Mouse (Mus musculus): ENCODE data around the gene Ppp1r1c.
A peak's percentile ranks its signal among the peaks of the same experiment; 100 is the strongest.

Gene Ppp1r1c

DNA sequence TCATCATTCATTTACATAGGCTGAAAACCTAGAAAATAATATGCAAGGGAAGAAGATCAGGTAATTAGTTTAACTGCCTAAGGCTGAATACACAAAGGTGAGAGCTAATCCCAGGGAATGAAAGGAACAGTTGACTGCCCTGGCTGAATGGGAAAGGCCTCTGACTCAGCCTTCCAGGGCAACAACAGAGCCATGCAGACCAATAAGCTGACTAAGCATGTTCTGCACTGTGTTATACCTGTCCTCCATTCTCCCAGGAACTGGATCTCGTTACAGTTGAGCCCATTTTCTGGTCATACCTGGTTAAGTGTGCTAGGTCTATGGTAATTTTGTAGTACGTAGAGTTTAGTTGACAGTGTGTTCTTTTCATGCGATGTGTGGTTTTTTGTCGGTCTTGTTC lies 36.6 kb downstream of the Ppp1r1c start:
- no peak for DNase-seq (ENCODE audit: low read depth, low spot score)

DNA sequence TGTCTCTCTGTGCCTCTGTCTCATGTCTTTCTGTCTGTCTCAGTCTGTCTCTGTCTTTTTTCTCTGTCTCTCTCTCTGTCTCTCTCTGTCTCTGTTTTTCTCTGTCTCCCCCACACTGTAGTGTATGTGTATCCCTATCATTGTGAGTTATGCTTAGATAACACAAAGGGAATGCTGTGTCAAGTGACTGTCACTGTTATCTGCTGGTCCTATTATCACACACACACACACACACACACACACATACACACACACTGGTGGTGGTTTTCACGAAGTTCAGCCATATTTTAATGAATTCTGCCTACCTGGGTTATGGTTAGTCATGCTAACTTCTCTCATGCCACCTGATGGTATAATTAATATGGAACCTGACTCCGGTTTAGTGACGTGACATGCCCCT lies 44.1 kb downstream of the Ppp1r1c start:
- DNase-seq (ENCODE audit: low read depth, low spot score), result no peak

DNA sequence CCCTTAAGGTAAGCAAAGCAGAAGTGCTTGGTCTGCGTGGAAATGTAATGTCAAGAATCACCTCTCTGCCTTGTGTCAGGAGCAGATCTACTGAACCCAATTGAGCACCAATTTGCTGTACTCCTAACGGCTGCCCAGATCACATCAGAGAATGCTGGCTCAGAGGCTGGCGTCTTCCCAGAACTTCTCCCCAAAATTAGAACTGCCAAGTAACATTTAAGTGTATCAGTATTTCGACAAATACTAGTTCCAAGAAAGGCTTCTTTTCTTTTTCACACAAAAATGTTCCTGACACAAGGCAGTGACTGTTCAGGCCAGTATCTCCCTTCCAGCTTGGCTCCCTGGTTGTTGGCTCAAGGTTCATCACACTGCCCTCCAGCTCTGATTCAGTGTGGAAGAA lies 52.4 kb downstream of the Ppp1r1c start:
- no peak for DNase-seq (ENCODE audit: low read depth, low spot score)

DNA sequence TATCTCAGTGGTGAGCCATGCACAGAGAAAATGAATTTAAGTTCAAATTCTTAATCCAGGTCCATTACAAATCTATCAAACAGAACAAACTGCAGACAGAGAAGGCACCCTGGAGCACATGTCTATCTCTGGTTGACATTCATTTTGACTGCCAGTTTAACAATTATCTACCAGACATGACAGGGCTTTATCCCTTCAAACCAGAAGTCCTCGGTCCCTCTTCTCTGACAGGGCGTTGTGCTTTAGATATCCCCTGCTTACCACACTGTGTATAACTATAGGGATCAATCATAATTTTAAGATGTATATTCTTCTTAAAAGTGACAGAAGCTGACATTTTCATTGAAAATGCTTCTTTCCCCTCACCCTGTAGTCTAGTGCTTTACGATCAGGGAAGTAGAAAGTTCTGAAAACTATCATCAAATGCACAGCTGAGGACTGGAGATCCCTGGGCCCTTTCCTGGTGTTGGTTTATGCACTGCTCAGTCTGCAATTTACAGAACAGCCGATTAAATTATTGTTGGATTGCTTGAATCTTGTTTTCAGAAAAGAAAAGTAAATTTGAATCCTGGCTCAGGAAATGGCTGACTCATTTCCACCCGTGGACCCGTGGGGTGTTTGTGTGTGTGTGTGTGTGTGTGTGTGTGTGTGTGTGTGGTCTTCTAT lies 55.3 kb downstream of the Ppp1r1c start:
- DNase-seq (ENCODE audit: low read depth, low spot score), result no peak

DNA sequence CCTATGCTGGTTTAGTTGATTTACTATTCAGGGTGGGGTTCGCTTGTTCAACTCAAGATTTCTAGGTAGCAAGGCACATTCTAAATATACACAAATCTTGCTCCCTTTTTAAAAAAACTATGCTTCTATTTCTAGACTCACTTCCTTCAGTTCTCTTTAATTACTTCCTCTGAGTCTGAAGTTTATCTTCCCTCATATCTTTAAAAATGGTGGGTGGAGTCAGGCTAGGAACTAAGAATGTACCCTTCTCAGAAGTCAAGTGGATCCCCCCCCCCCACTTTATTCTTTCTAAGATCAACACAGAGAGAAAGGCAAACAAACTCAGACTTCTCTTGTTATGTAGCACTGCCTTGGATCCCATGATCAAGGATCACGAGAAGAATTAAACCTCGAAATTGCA lies 57.5 kb downstream of the Ppp1r1c start:
- DNase-seq (ENCODE audit: low read depth, low spot score), result no peak

DNA sequence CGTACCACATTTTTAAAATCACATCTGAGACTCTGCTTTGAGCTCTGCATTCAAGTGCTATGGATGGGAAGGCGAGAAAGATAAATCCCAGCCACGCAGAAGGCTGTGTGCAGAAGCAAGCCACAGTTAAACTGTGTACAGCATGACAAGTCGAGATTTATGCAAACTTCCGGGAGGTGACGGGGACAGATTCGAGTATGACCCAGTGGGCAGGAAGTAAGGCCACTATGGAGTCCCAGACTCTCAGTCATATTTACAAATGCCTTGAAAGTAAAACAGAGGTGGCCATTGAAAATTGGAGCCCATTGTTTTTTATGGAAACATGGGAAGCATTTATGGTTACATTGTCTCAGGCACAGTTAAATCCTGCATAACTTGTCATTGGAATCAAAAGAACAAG lies 58.1 kb downstream of the Ppp1r1c start:
- no peak for DNase-seq (ENCODE audit: low read depth, low spot score)

DNA sequence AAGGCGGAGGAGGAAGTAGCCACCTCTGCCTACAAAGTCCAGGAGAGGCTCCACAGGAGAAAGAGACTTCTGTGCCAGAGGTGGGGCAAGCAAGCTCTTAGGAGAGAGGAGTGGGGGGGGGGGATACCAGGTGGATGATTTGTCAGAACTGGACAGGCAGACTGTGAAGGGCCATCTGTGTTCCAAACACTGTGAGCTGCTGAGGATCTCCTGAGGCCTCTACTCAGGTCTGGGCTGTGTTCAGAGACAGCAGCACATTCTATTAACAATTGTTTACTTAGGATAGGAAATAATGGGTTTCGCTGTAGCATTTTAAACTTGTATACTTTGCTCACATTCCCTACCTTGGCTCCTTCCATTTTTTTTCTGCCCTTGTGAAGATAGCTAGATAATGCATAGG lies 61.0 kb downstream of the Ppp1r1c start:
- DNase-seq (ENCODE audit: low read depth, low spot score), result no peak

DNA sequence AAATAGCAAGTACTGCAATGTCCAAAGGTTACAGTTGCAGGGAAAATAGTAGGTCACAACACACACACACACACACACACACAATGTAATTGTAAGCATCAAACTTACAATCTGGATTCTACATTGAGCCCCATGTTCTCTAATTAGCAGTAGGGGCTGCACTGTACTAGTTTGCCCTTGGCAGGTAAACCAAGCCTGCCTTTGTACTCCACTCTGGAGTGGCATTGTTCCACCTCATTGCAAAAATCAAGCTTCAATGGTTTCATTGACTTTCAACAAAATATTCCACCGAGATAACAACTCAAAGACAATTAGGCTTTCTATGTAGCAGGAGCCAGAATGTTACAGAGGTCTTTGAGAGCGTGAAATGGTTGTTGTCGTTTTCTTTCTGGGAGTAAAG lies 62.7 kb downstream of the Ppp1r1c start:
- no peak for DNase-seq (ENCODE audit: low read depth, low spot score)

DNA sequence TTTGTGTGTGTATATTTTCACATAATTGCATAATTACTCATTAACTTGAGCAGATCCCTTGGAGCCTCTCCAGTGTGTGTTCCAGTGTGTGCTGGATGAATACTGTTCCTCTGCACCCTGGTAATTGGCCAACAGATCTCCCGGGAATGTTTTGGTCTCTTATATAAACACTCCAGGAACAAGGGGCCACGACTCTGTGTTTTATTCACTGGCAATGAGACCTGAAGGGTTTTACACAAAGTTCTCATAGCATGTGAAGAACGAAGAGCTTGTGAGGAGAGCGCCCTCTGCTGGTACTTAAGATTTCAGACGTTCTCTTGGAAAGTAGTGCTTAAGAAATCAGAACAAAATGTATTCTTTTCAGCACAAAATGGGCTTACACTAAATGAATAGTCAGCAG lies 66.8 kb downstream of the Ppp1r1c start:
- DNase-seq (ENCODE audit: low read depth, low spot score), result peak; percentile 77

DNA sequence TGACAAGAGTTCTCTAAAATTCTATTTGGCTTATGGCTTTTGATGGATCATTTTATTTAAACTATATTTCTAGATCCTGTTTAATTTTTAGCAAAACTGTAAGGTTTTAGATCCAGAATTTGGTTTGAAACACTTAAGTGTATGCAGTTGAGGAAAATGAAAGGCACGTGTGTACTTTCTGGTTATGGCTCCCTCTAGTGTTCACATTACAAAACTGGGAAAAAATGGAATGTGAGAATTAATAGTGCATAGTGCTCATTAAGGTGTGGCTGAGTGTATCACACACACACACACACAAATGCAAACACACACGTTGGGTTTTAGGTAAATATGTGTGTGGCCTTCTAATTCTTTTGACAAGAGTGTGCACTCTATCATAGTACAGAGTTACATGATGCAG lies 70.2 kb downstream of the Ppp1r1c start:
- DNase-seq (ENCODE audit: low read depth, low spot score), result no peak

DNA sequence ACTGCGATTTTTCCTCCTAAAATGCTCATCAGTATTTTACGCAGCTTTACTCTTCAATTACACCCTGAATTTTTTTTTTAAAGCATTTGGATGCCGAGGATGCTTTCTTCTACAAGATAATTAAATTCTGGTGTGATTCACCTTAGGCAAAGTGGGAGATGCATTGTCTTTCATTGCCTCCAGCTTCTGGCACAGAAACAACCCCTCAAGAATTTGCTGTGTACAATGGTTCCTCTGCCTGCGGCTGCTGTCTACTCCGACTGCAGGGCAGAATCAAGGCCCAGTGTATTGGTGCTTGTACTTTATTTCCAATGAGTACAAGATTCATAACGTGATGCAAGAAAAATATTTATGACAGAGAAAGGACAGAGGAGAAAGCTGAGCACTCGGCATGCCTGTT lies 73.2 kb downstream of the Ppp1r1c start:
- DNase-seq (ENCODE audit: low read depth, low spot score), result no peak

DNA sequence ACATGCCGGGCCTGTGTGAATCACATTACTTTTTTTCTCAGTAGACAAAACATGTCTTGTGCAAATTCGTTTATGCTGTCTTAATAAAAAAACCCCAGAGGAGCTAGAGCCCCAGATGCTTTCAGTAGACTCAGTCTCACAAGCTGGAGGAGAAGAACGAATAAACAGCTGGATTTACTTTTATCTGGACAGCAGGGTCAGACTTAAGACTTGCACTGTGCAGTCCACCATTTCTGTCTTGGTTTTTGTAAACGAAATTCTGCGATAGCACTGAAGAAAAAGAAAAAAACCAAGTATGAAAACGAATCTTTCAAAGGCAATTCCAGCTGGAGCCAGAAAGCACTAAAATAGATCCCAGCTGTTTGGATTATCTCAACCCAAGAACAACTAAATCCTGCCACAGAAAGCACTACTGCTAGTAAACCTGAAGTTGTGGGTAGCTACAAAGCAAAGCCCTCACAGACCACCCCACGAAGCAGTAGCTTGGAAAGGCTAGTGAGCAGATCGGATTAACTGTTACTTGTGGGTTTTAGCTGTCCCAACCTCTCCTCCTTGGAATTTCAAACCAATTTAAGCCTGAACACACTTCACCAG lies 78.1 kb downstream of the Ppp1r1c start:
- DNase-seq (ENCODE audit: low read depth, low spot score), result no peak

DNA sequence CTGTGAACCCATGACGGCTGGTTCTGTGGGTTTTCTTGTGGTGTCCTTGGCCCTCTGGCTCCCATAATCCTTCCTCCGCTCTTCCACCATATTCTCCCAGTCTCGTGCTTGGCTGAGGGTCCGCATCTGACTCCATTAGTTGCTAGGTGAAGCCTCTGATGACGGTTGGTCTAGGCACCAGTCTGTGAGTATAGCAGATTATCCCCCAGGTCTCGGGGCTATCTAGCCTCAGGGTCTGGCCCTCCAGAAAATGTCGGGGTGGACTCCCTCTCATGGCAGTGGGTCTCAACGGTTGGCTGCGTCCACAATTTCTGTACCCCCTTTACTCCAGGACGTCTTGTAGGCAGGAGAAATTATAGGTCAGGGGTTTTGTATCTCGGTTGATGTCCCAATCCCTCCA lies 78.9 kb downstream of the Ppp1r1c start:
- no peak for DNase-seq (ENCODE audit: low read depth, low spot score)

DNA sequence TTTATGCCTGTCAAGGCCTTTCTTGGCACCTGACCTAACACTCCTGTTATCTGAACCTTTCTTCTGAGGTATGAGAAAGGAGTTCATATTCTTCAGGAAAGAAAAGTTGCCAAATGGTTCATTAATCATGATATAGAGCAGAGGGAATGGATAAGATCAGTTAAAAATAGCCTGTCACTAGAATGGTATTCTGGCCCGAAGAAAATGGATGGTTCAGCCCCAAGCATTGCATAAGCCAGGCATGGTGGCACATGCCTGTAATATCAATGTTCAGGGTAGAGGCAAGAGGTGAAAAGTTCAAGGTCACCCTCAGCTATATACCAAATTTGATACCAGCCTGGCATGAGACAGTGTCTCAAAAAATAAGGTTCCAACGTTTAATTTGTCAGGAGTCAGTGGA lies 85.6 kb downstream of the Ppp1r1c start:
- no peak for DNase-seq (ENCODE audit: low read depth, low spot score)

DNA sequence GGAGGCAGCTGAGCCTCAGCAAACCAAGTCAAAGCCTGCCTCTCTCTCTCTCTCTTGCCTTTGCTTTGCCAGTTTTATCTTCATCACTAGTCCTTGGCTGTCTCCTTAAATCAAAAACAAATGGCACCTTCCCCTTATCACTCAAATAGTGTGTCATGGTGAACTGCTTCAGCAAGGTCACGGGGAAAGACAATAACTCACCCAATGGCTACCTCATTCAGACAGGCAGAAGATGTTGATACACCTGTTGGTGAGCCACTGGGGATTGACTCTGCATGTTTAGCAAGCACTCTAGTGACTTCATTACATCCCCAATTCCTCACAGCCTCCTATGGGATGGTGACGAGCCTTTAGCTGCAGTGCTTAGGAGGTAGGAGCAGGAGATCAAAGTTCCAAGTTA lies 89.9 kb downstream of the Ppp1r1c start:
- no peak for DNase-seq (ENCODE audit: low read depth, low spot score)

DNA sequence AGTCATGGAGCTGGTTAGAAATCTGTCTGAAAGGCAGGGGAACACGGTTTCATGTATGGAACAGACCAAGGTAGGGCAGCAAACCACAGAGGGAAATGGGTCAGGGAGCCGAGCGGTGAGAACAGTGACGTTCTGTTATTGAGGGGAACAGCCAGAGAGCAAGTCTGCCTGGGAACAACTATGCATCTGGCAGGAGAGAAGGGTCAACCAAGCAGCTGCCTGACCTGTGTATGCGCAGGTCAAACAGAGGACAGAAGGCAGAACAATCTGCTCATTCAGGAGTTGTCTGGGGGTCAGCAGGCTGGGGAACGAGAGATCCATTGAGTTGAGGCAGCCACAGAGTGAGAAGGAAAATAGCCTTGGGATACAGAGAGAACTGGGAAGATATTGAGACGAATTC lies 91.0 kb downstream of the Ppp1r1c start:
- DNase-seq (ENCODE audit: low read depth, low spot score), result no peak

DNA sequence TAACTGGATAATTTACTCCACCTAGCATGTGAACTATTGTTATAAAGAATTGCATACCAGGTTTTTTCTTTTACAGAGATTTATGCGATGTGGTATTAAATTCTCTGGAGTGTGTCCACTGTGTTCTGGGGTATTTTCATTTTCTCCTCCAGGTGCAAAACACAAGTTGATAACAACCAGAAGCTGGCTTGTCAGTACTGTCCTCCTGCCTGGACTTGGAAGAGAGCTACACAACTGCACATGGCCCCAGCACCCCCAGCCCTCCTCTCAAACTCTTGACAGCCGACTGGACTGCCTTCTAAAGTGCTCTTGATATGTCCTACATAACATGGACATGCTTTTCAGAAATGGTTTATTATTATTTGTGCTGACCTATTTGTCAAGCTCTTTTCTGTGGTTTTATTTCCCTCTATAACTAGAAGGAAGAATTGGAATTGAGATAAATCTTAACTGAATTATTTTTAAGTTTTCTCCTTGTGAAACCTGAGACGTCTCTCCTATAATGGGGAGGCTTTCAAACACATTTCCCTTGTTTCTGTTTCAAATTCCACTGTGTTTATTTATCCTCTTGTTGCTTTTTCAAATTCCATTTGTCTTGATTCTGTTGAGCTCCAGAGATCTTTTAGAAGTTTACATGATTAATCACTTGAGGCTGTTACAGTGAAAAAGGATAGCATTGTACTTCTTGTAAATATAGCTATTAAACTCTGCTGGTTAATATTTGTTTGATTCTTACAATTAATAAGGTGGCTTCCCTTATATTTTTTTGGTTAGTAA lies 108.3 kb downstream of the Ppp1r1c start:
- DNase-seq (ENCODE audit: low read depth, low spot score), result no peak

DNA sequence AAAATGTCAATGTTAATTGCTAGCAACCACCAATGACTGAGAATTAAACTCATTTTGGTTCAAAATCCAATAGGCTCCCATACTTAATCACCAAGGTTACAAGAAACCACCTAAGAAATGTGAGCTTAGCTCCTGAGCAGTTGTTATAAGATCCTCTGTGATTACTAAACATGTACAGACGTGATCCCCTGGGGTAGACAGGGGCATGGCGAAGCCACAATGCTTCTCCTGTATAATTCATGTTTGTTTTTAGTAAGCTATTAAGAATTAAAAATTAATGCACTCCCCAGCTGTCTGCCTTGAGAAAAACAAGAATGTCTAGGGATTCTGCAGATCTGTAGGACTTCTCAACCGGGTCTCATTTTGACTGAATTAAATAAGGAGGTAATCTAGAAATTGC lies 112.0 kb downstream of the Ppp1r1c start:
- DNase-seq (ENCODE audit: low read depth, low spot score), result no peak

DNA sequence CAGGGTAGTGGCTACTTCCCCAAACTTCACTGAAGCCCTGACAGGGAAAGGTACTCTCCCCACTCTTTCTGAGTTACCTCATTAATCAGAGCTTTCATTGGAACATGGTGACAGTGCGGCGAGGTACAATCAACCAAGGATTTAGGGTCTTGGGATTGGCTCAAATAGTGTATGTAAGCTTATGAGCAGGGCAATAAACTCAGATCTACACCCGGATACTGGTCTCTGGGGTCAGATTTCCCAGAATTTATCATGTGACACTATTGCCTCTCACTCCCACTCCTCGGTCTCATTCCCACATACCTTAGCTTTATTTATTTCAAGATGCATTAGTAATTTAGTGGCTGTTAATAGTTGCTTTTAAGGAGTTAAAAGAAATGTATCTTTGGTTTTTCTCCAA lies 118.3 kb downstream of the Ppp1r1c start:
- no peak for DNase-seq (ENCODE audit: low read depth, low spot score)

DNA sequence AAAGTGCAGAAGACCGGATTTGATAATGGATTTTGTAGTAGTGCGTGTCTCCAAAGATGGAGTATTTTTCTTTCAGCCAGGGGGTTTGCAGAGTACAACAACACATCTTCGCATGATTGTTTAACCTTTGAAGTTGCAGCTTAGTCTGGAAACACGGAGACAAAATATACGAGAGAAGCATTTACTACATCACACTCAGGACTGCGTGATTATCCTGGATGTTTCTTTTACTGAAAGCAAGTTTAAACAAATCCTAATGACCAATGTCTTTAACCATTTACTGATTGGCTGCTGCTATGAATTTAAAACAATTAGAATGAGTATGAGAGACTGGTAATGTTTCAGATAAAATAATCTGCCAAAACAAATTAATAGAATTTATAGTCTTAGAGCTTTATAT lies 131.5 kb downstream of the Ppp1r1c start:
- DNase-seq (ENCODE audit: low read depth, low spot score), result no peak

DNA sequence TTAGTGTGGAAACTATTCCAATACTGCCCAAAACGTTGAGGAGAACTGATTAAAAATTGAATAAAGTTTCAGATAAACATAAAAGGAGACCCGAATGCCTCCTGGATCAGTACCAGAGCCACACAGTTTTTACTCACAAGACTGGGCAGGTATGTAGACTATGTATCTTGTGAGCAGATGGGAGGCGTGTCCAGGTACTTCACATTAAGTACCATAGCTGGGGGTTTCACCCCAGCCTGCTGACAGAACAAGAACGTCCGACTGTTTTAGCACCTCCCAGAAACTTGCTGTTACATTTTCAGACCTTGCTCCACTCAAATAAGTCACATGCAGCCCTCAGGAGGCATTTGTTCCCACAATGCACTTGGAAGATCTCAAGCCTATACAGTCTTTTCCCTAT lies 131.9 kb downstream of the Ppp1r1c start:
- no peak for DNase-seq (ENCODE audit: low read depth, low spot score)

DNA sequence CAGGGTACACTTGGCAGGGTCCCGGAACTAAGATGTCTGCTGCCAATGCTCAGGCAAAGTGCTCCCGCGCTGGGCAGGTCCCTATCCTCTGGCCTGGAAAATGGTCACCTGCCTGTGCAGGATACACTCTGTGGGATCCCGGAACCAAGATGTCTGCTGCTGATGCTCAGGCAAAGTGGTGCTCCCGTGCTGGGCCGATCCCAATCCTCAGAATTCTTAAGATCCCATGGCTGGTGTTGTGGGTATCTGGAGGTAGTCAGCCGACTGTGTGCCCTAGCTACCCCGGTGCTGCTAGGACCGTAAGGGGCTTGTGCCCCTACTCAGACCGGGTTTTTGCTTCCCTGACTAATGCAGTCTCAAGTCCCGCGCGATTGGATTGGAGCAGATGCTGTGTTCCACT lies 139.8 kb downstream of the Ppp1r1c start:
- DNase-seq (ENCODE audit: low read depth, low spot score), result peak; percentile 55

DNA sequence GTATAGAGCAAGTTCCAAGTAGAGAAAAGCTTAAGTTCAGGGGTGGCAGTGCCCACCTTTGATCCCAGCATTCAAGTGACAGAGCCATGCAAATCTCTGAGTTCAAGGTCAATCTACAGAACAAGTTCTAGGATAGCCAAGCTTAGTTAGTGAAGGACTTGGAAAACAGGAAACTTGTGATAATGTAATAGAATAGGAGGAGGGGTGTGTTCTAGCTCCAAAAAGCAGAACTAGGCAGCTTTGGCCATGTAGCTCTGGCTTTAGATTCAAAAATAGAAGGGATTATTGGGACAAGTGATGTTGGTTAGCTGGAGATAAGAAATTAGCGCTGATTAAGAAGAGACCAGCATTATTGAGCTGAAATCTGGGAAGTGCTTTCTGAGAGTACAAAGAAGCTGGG lies 149.3 kb downstream of the Ppp1r1c start:
- DNase-seq (ENCODE audit: low read depth, low spot score), result no peak

Data from ES-CJ7 (cell line).